Comparison of ENCODE assay signal across 10 mouse cellular contexts in the genomic region with DNA sequence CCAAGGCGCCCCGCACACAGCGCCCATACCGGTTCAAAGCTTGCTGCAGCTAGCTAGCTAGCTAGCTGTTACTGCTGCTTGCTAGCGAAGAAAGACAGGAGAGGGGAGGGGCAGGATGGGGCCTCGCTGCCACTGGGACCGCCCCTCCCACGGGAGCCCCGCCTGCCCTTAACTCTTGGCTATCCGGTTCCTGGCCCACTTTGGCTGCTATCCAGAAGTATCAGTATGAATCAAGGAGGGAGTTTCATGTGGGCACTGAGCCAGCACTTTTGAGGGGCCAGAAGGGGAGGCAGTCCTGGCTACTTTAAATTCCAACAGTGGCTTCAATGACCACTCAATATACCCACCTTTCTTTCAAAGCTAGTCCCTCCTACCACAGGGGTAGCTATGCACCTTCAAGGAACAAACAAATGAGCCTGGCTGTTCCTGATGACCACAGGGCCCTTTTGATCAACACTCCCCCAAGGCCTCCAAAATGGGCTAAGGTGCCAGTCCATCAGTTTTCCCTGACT. TPM values are rescaled to one million over a fixed set of nuclear protein-coding genes. Genes with fewer than 3 reads are reported as not detected.
DNase-seq lines count a peak whose midpoint lies in the region; ATAC-seq and TF ChIP-seq lines count a peak whose summit lies in the region.
"Had no signal": no experiment of that assay in that cellular context is flagged by ENCODE, and none has a peak within 500 bp of the region (broad histone marks: within the 10 kb centered on the region; RNA-seq: fewer than 3 reads in every experiment).

No protein-coding gene starts in this region.

- no peak overlapping the region for H3K4me3 ChIP-seq in heart, embryonic 12.5 days
- no peak overlapping the region for H3K4me3 ChIP-seq in embryonic facial prominence, embryonic 14.5 days (ENCODE audit: low read depth, low read length)
- H3K4me3 ChIP-seq in kidney, postnatal 0 days (replicated peaks; ENCODE audit: low read depth, low read length) = no peak overlapping the region

- no peak overlapping the region for H3K9ac ChIP-seq in heart, embryonic 12.5 days
- H3K9ac ChIP-seq in embryonic facial prominence, embryonic 14.5 days (ENCODE audit: low read depth, low read length) = no peak overlapping the region
- H3K9ac ChIP-seq in kidney, postnatal 0 days (ENCODE audit: low read depth, low read length) = no peak overlapping the region

- DNase-seq in heart, postnatal 25 days (ENCODE audit: low spot score) = no peak
- DNase-seq in T-cell, adult 2 months (ENCODE audit: low spot score) = peak; percentile 18
- DNase-seq in embryonic facial prominence, embryonic 14.5 days (ENCODE audit: low spot score) = peak; percentile 82
- peak; percentile 46 for DNase-seq in kidney, postnatal 0 days (ENCODE audit: low spot score)
- DNase-seq in mesoderm, embryonic 11.5 days (ENCODE audit: low read depth, low spot score) = peak; percentile 55
- peak; percentile 6 for DNase-seq in yolk sac, embryonic 10.5 days (ENCODE audit: low spot score)
- DNase-seq in spleen, postnatal 14 days (ENCODE audit: low spot score in 2 of 2) = no peak

- no peaks in the 10 kb centered on the region for H3K36me3 ChIP-seq in heart, embryonic 12.5 days
- no peaks in the 10 kb centered on the region for H3K36me3 ChIP-seq in embryonic facial prominence, embryonic 14.5 days (ENCODE audit: control insufficient read depth, insufficient read depth, low read length)
- no peaks in the 10 kb centered on the region for H3K36me3 ChIP-seq in kidney, postnatal 0 days (ENCODE audit: insufficient read depth, low read length)
- H3K36me3 ChIP-seq: G1E had no signal

- H3K4me2 ChIP-seq in heart, embryonic 12.5 days = 0 out of 2 replicates have a peak overlapping the region, but pooled peaks have one; percentile 13
- H3K4me2 ChIP-seq in embryonic facial prominence, embryonic 14.5 days (ENCODE audit: low read depth, low read length) = peak overlapping the region; percentile 41
- H3K4me2 ChIP-seq in kidney, postnatal 0 days (ENCODE audit: low read length) = no peak overlapping the region

- intact Hi-C loops in heart, postnatal 25 days (cut with DNase I) = no loop called here

- peaks cover 10% of the 10 kb centered on the region for H3K4me1 ChIP-seq in heart, embryonic 12.5 days (replicated peaks)
- peaks cover 10% of the 10 kb centered on the region; the same call in 1 of the 2 replicates for H3K4me1 ChIP-seq in embryonic facial prominence, embryonic 14.5 days (ENCODE audit: control insufficient read depth, insufficient read depth, low read length)
- no peaks in the 10 kb centered on the region for H3K4me1 ChIP-seq in kidney, postnatal 0 days (replicated peaks; ENCODE audit: insufficient read depth, low read length)

- H3K9me3 ChIP-seq in heart, embryonic 12.5 days (replicated peaks) = no peaks in the 10 kb centered on the region
- no peaks in the 10 kb centered on the region for H3K9me3 ChIP-seq in embryonic facial prominence, embryonic 14.5 days (ENCODE audit: control insufficient read depth, low read length)
- H3K9me3 ChIP-seq in kidney, postnatal 0 days (replicated peaks; ENCODE audit: low read length) = no peaks in the 10 kb centered on the region
- H3K9me3 ChIP-seq: G1E had no signal

- H3K27me3 ChIP-seq in heart, embryonic 12.5 days (replicated peaks) = peaks cover 51% of the 10 kb centered on the region
- H3K27me3 ChIP-seq in embryonic facial prominence, embryonic 14.5 days (replicated peaks; ENCODE audit: control insufficient read depth, insufficient read depth, low read length) = no peaks in the 10 kb centered on the region
- H3K27me3 ChIP-seq in kidney, postnatal 0 days (ENCODE audit: insufficient read depth, low read length) = no peaks in the 10 kb centered on the region

- no peak for ATAC-seq in heart, embryonic 12.5 days (ENCODE audit: insufficient number of reproducible peaks, low FRiP score)
- ATAC-seq in embryonic facial prominence, embryonic 14.5 days (ENCODE audit: low read depth) = peak; percentile 69
- no peak; the same call in 1 of the 2 replicates for ATAC-seq in kidney, postnatal 0 days (replicated peaks; ENCODE audit: low FRiP score, low read depth)

- 1% methylated on average over 10 of the region's 10 CpGs for WGBS in heart, embryonic 12.5 days
- WGBS in embryonic facial prominence, embryonic 14.5 days = 0% methylated on average over 10 of the region's 10 CpGs
- 2% methylated on average over 10 of the region's 10 CpGs for WGBS in kidney, postnatal 0 days

- H3K27ac ChIP-seq in heart, embryonic 12.5 days (ENCODE audit: poor library complexity, severe bottlenecking) = no peak overlapping the region
- H3K27ac ChIP-seq in embryonic facial prominence, embryonic 14.5 days (replicated peaks; ENCODE audit: low read depth, low read length) = no peak overlapping the region
- no peak overlapping the region for H3K27ac ChIP-seq in kidney, postnatal 0 days

- TF ChIP-seq CTCF in kidney, postnatal 0 days (IDR thresholded peaks at IDR 0.05; ENCODE audit: low read depth) = no peak

RNA-seq across cellular contexts. Expression of a gene that starts 37.2 kb away (rescaled TPM):
- 0.09 and 0.38 TPM in 2 replicates for polyA plus RNA-seq in heart, embryonic 12.5 days (2016; fragmentation: Nextera tagmentation; extraction: Ambion mirVana)
- under 1 TPM in 1 of 2 experiments, not detected in 1; 0.08 TPM for total RNA-seq in heart, postnatal 25 days (2021)
- polyA plus RNA-seq in embryonic facial prominence, embryonic 14.5 days (2014; fragmentation: Nextera tagmentation; extraction: Ambion mirVana) = 9.8 and 11.2 TPM in 2 replicates
- 2.1 and 2.3 TPM in 2 replicates for polyA plus RNA-seq in kidney, postnatal 0 days (2015; fragmentation: Nextera tagmentation; extraction: Ambion mirVana)
- total RNA-seq: heart, postnatal 10 days had no signal

RNA-seq across cellular contexts. Expression of a gene that starts 47.4 kb away (rescaled TPM):
- polyA plus RNA-seq in heart, embryonic 12.5 days (2016; fragmentation: Nextera tagmentation; extraction: Ambion mirVana) = 15.3 and 15.9 TPM in 2 replicates
- 10 to 100 TPM; 23.9 to 25.7 TPM for total RNA-seq in heart, postnatal 25 days (2021)
- 5.8 and 7.3 TPM in 2 replicates for polyA plus RNA-seq in embryonic facial prominence, embryonic 14.5 days (2014; fragmentation: Nextera tagmentation; extraction: Ambion mirVana)
- polyA plus RNA-seq in kidney, postnatal 0 days (2015; fragmentation: Nextera tagmentation; extraction: Ambion mirVana) = 18.3 and 19.7 TPM in 2 replicates

RNA-seq across cellular contexts. Expression of a gene that starts 55.5 kb away (rescaled TPM):
- 45.7 and 46.2 TPM in 2 replicates for polyA plus RNA-seq in heart, embryonic 12.5 days (2016; fragmentation: Nextera tagmentation; extraction: Ambion mirVana)
- total RNA-seq in heart, postnatal 25 days (2021) = 10 to 100 TPM; 45.6 to 46.4 TPM
- 34.5 and 38.8 TPM in 2 replicates for polyA plus RNA-seq in embryonic facial prominence, embryonic 14.5 days (2014; fragmentation: Nextera tagmentation; extraction: Ambion mirVana)
- 30.4 TPM in 2 replicates for polyA plus RNA-seq in kidney, postnatal 0 days (2015; fragmentation: Nextera tagmentation; extraction: Ambion mirVana)

RNA-seq across cellular contexts. Expression of a gene that starts 58.7 kb away (rescaled TPM):
- polyA plus RNA-seq in heart, embryonic 12.5 days (2016; fragmentation: Nextera tagmentation; extraction: Ambion mirVana) = 0.70 TPM in 1 of 2 replicates, not detected in the other
- under 1 TPM in 1 of 2 experiments, not detected in 1; 0.28 TPM for total RNA-seq in heart, postnatal 25 days (2021)
- 2.1 and 2.8 TPM in 2 replicates for polyA plus RNA-seq in embryonic facial prominence, embryonic 14.5 days (2014; fragmentation: Nextera tagmentation; extraction: Ambion mirVana)
- polyA plus RNA-seq in kidney, postnatal 0 days (2015; fragmentation: Nextera tagmentation; extraction: Ambion mirVana) = 5.8 and 6.2 TPM in 2 replicates
- total RNA-seq: G1E; heart, postnatal 10 days had no signal
- polyA plus RNA-seq: G1E had no signal

Comparison
In these comparisons a context has a peak if more than half of its experiments do, and no peak if none do; other contexts are left out.
1. DNase-seq: peak in T-cell, adult 2 months (single experiment), embryonic facial prominence, embryonic 14.5 days (single experiment), kidney, postnatal 0 days (single experiment), mesoderm, embryonic 11.5 days (single experiment) and yolk sac, embryonic 10.5 days (single experiment); none in heart, postnatal 25 days (single experiment) and spleen, postnatal 14 days (0 of 2).